In genomic region chr4:47227756-47228155, GRCm38 (mm10) we compare ENCODE assay signal across 10 mouse cellular contexts. TPM values are rescaled to one million over a fixed set of nuclear protein-coding genes. Genes with fewer than 3 reads are reported as not detected.
DNase-seq lines count a peak whose midpoint lies in the region; ATAC-seq lines count a peak whose summit lies in the region.
"Had no signal": no experiment of that assay in that cellular context is flagged by ENCODE, and none has a peak within 500 bp of the region (broad histone marks: within the 10 kb centered on the region; RNA-seq: fewer than 3 reads in every experiment).

No protein-coding gene starts in this region.

- no peak for ATAC-seq in heart, embryonic 11.5 days (replicated peaks; ENCODE audit: insufficient number of reproducible peaks, low FRiP score, low TSS enrichment)
- no peak for ATAC-seq in megakaryocyte progenitor cell, adult 5-6 weeks (replicated peaks; ENCODE audit: poor library complexity)

- no peak overlapping the region for H3K4me2 ChIP-seq in heart, embryonic 11.5 days
- H3K4me2 ChIP-seq: limb, embryonic 13.5 days had no signal

- peaks cover 6% of the 10 kb centered on the region for H3K4me1 ChIP-seq in heart, embryonic 11.5 days (ENCODE audit: control insufficient read depth, insufficient read depth, low read length)

- H3K36me3 ChIP-seq in heart, embryonic 11.5 days (ENCODE audit: control insufficient read depth, insufficient read depth, low read length), result no peaks in the 10 kb centered on the region
- H3K36me3 ChIP-seq: limb, embryonic 13.5 days had no signal

- DNase-seq in gastrocnemius, postnatal 10 days, result peak; percentile 51
- no peak for DNase-seq in gastrocnemius, adult 18-20 months (ENCODE audit: low spot score)
- DNase-seq in Muller cell, postnatal 12 days (ENCODE audit: inconsistent ontology term), result peak; percentile 93
- DNase-seq in left cerebral cortex, adult 11 months (ENCODE audit: low spot score), result peak; percentile 58
- peak; percentile 88 to 90 for DNase-seq in right cerebral cortex, postnatal 10 days (ENCODE audit: low spot score in 2 of 2)
- no peak for DNase-seq in spleen, postnatal 36 days (ENCODE audit: low spot score in 2 of 2)

- H3K4me3 ChIP-seq in heart, embryonic 11.5 days (ENCODE audit: low read depth, low read length), result no peak overlapping the region
- H3K4me3 ChIP-seq: limb, embryonic 13.5 days had no signal

- H3K27me3 ChIP-seq in heart, embryonic 11.5 days (ENCODE audit: control insufficient read depth, insufficient read depth, low read length), result no peaks in the 10 kb centered on the region
- H3K27me3 ChIP-seq: CH12.LX; limb, embryonic 13.5 days had no signal

- 0 out of 2 replicates have a peak overlapping the region, but pooled peaks have one; percentile 28 for H3K9ac ChIP-seq in heart, embryonic 11.5 days (ENCODE audit: low read depth, low read length)
- H3K9ac ChIP-seq: limb, embryonic 13.5 days had no signal

- no peak overlapping the region for H3K27ac ChIP-seq in heart, embryonic 11.5 days (ENCODE audit: low read depth, low read length)
- H3K27ac ChIP-seq: limb, embryonic 13.5 days had no signal

- WGBS in heart, embryonic 11.5 days (ENCODE audit: insufficient replicate concordance), result 43% methylated on average over 6 of the region's 6 CpGs

- H3K9me3 ChIP-seq in heart, embryonic 11.5 days (replicated peaks; ENCODE audit: control insufficient read depth, low read length), result no peaks in the 10 kb centered on the region
- H3K9me3 ChIP-seq: limb, embryonic 13.5 days had no signal

RNA-seq across cellular contexts. Expression of gene Col15a1, which starts 19.8 kb away (rescaled TPM):
- 100 to 1,000 TPM; 332 to 359 TPM for total RNA-seq in gastrocnemius, postnatal 10 days (2021)
- 10 to 100 TPM; 21.8 to 25.9 TPM for total RNA-seq in gastrocnemius, adult 18-20 months (2021)
- 0.97 and 2.0 TPM in 2 replicates for polyA plus RNA-seq in heart, embryonic 11.5 days (2014; fragmentation: Nextera tagmentation; extraction: Ambion mirVana)
- not detected in 2 replicates for total RNA-seq in megakaryocyte progenitor cell, adult 5-6 weeks (2015)
- total RNA-seq in megakaryocyte progenitor cell, adult 5-6 weeks (2017), result 0.17 TPM in 2 replicates

Comparison
In these comparisons a context has a peak if more than half of its experiments do, and no peak if none do; other contexts are left out.
1. DNase-seq: peak in gastrocnemius, postnatal 10 days (single experiment), Muller cell, postnatal 12 days (single experiment), left cerebral cortex, adult 11 months (single experiment) and right cerebral cortex, postnatal 10 days (2 of 2); none in gastrocnemius, adult 18-20 months (single experiment) and spleen, postnatal 36 days (0 of 2).
2. RNA of gene Col15a1, which starts 19.8 kb away (total RNA-seq): 332 to 359 TPM in gastrocnemius, postnatal 10 days and 21.8 to 25.9 TPM in gastrocnemius, adult 18-20 months; 0.17 TPM in megakaryocyte progenitor cell, adult 5-6 weeks; every median in the first group is over 10 times any median in the second.